Mouse (Mus musculus) lung, embryonic 14.5 days (tissue): ENCODE data around the gene Dcun1d2. TPM values are rescaled to one million over a fixed set of nuclear protein-coding genes. Genes with fewer than 3 reads are reported as not detected.
A peak's percentile ranks its signal among the peaks of the same experiment; 100 is the strongest.

ENCODE experiments used
- ATAC-seq: fragments of 200-750 bp; cut with Nextera tagmentation; 2 replicates; pipeline ENCODE4 v1.8.0; 2017; ENCODE audit warnings: mild to moderate bottlenecking, moderate TSS enrichment, moderate library complexity; ENCODE audit not compliant: insufficient read depth
- DNase-seq: peaks from one replicate; pipeline ENCODE4 v3.0.0-alpha.2; 2015
- H3K27ac ChIP-seq: fragments of 300-500 bp; sonication (generic); 2 replicates; pipeline ENCODE4 v1.5.1; 2014; ENCODE audit warnings: low read depth, mild to moderate bottlenecking, moderate library complexity
- H3K27me3 ChIP-seq: fragments of 300-500 bp; sonication (generic); 2 replicates; pipeline ENCODE4 v1.6.1; 2014; ENCODE audit warnings: low read length, control low read depth; ENCODE audit not compliant: insufficient read depth
- H3K36me3 ChIP-seq: fragments of 300-500 bp; sonication (generic); 2 replicates; pipeline ENCODE4 v1.6.1; 2014; ENCODE audit warnings: control low read depth; ENCODE audit not compliant: insufficient read depth
- H3K4me1 ChIP-seq: fragments of 300-500 bp; sonication (generic); 2 replicates; pipeline ENCODE4 v1.6.1; 2014; ENCODE audit warnings: antibody characterized with exemption, control low read depth; ENCODE audit not compliant: insufficient read depth
- H3K4me2 ChIP-seq: fragments of 300-500 bp; sonication (generic); 2 replicates; pipeline ENCODE4 v1.6.1; 2014; ENCODE audit warnings: mild to moderate bottlenecking
- H3K4me3 ChIP-seq: fragments of 300-500 bp; sonication (generic); 2 replicates; pipeline ENCODE4 v1.5.1; 2014; ENCODE audit warnings: low read depth, low read length
- H3K9ac ChIP-seq: fragments of 300-500 bp; sonication (generic); 2 replicates; pipeline ENCODE4 v1.6.1; 2014
- H3K9me3 ChIP-seq: fragments of 300-500 bp; sonication (generic); 2 replicates; pipeline ENCODE4 v1.6.1; 2016; ENCODE audit warnings: low read depth, low read length, control low read depth
- CTCF ChIP-seq: IDR thresholded peaks from 2 replicates; pipeline ENCODE4 v1.5.1; 2016; ENCODE audit warnings: antibody characterized with exemption, low read depth
- whole genome bisulfite sequencing: fragments of 180-500 bp; shearing (Covaris S2); extraction: QIAGEN DNeasy Blood & Tissue Kit; methylation state at CpG from one replicate; pipeline ENCODE4 v1.1.7; 2014; 5-methylcytosine and 5-hydroxymethylcytosine counted together
- polyA plus RNA-seq: library from polyadenylated mRNA; unstranded; fragments of >200 nt; fragmentation: Nextera tagmentation; extraction: Ambion mirVana; gene quantifications from 2 replicates; pipeline ENCODE4 v1.2.1, GENCODE M21; 2014

The Dcun1d2 gene
- polyA plus RNA-seq, 1 experiment from 2014 or later: 26.2 TPM

- no peaks in the 10 kb centered on the region for H3K36me3 ChIP-seq
- WGBS: 25% methylated on average over 6 of the region's 6 CpGs
- no peak overlapping the region for H3K4me3 ChIP-seq
- ATAC-seq (no peak), DNase-seq (no peak)
- H3K4me1 ChIP-seq: peaks cover 8% of the 10 kb centered on the region
- no peak overlapping the region for H3K9ac ChIP-seq
- H3K4me2 ChIP-seq: no peak overlapping the region
- no peak overlapping the region for H3K27ac ChIP-seq
- TF ChIP-seq CTCF: peak; percentile 23; the same call in 1 of the 2 replicates
- no peaks in the 10 kb centered on the region for H3K27me3 ChIP-seq
- no peaks in the 10 kb centered on the region for H3K9me3 ChIP-seq
Measured at GRCm38 (mm10) chr8:13208627-13209355, 79.1 kb downstream of the Dcun1d2 start.

DNA sequence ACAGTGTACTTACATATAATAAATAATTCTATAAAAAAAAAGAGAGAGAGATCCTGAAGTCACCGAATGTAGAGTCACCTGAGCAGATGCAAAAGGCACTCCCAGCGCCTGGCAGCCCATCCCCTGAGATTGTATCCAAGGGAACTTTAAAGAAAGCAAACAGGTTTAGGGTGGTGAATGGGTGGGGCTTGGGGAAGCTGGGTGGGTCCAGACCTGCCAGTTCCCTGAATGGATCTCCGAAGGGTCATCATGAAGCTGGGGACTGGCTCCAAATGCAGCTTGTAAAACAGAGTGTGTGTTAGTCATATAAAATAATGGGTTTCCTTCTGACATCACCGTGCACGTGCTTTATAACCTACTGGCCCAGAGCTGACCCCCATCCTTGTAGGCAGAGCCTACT lies 81.6 kb downstream of the Dcun1d2 start:
- peaks cover 19% of the 10 kb centered on the region; the same call in 1 of the 2 replicates for H3K27me3 ChIP-seq
- ATAC-seq (no peak), DNase-seq (no peak)
- H3K9me3 ChIP-seq: no peaks in the 10 kb centered on the region
- H3K4me2 ChIP-seq: no peak overlapping the region
- H3K36me3 ChIP-seq: no peaks in the 10 kb centered on the region
- no peak overlapping the region for H3K9ac ChIP-seq
- 35% methylated on average over 5 of the region's 5 CpGs for WGBS
- H3K4me1 ChIP-seq: no peaks in the 10 kb centered on the region; the same call in 1 of the 2 replicates
- no peak overlapping the region for H3K27ac ChIP-seq
- no peak for TF ChIP-seq CTCF
- H3K4me3 ChIP-seq: no peak overlapping the region

Other genes starting within 250 kb of the Dcun1d2 start
- 0.29 and 0.38 TPM in 2 replicates for gene Proz, start 227.2 kb downstream of the Dcun1d2 start, polyA plus RNA-seq
- 39.2 and 40.0 TPM in 2 replicates for gene Pcid2, start 182.7 kb downstream of the Dcun1d2 start, polyA plus RNA-seq
- 93.2 and 98.9 TPM in 2 replicates for gene Cul4a, start 182.5 kb downstream of the Dcun1d2 start, polyA plus RNA-seq
- 309 and 315 TPM in 2 replicates for gene Lamp1, start 129.0 kb downstream of the Dcun1d2 start, polyA plus RNA-seq
- gene Grtp1, start 87.5 kb downstream of the Dcun1d2 start, polyA plus RNA-seq: 4.8 and 5.6 TPM in 2 replicates
- 1.6 TPM in 1 of 2 replicates, not detected in the other for gene Adprhl1, start 34.0 kb downstream of the Dcun1d2 start, polyA plus RNA-seq
- gene Tmco3, start 59 bp upstream of the Dcun1d2 start, polyA plus RNA-seq: 36.8 and 44.0 TPM in 2 replicates
- gene Tfdp1, start 50.6 kb upstream of the Dcun1d2 start, polyA plus RNA-seq: 216 and 219 TPM in 2 replicates
- gene Atp4b, start 108.7 kb upstream of the Dcun1d2 start, polyA plus RNA-seq: not detected in 2 replicates
- not detected in 2 replicates for gene Grk1, start 117.0 kb upstream of the Dcun1d2 start, polyA plus RNA-seq
- 0.59 and 0.95 TPM in 2 replicates for gene Tmem255b, start 147.1 kb upstream of the Dcun1d2 start, polyA plus RNA-seq
- gene Gas6, start 206.4 kb upstream of the Dcun1d2 start, polyA plus RNA-seq: 43.5 and 47.1 TPM in 2 replicates